Mouse (Mus musculus) embryonic facial prominence, embryonic 11.5 days (tissue): Measurements from ENCODE around the gene Jag2. TPM values are rescaled to one million over a fixed set of nuclear protein-coding genes. Genes with fewer than 3 reads are reported as not detected.

Experiments used
- ATAC-seq: fragments of 200-750 bp; cut with Nextera tagmentation; replicated peaks from 2 replicates; pipeline ENCODE4 v1.8.0; 2017; ENCODE audit warnings: low read depth; ENCODE audit not compliant: insufficient number of reproducible peaks, low FRiP score, low TSS enrichment
- DNase-seq: peaks from one replicate; pipeline ENCODE4 v3.0.0-alpha.2; 2015; ENCODE audit warnings: low spot score
- H3K27ac ChIP-seq: fragments of 300-500 bp; sonication (generic); replicated peaks from 2 replicates; pipeline ENCODE4 v1.5.1; 2014; ENCODE audit warnings: mild to moderate bottlenecking, low read depth, low read length, control low read depth
- H3K27me3 ChIP-seq: fragments of 300-500 bp; sonication (generic); 2 replicates; pipeline ENCODE4 v1.6.1; 2014; ENCODE audit warnings: mild to moderate bottlenecking, low read length, moderate library complexity, mixed read lengths; ENCODE audit not compliant: control insufficient read depth, insufficient read depth
- H3K36me3 ChIP-seq: fragments of 300-500 bp; sonication (generic); replicated peaks from 2 replicates; pipeline ENCODE4 v1.6.1; 2014; ENCODE audit warnings: low read depth, mild to moderate bottlenecking, low read length, moderate library complexity, mixed read lengths; ENCODE audit not compliant: control insufficient read depth, insufficient read depth
- H3K4me1 ChIP-seq: fragments of 300-500 bp; sonication (generic); 2 replicates; pipeline ENCODE4 v1.6.1; 2014; ENCODE audit warnings: low read length, mixed read lengths; ENCODE audit not compliant: control insufficient read depth, insufficient read depth
- H3K4me2 ChIP-seq: fragments of 300-500 bp; sonication (generic); 2 replicates; pipeline ENCODE4 v1.6.1; 2014; ENCODE audit warnings: low read depth, mild to moderate bottlenecking, control low read depth, low read length, moderate library complexity
- H3K4me3 ChIP-seq: fragments of 300-500 bp; sonication (generic); 2 replicates; pipeline ENCODE4 v1.5.1; 2014; ENCODE audit warnings: low read depth, low read length, control low read depth
- H3K9ac ChIP-seq: fragments of 300-500 bp; sonication (generic); replicated peaks from 2 replicates; pipeline ENCODE4 v1.6.1; 2014; ENCODE audit warnings: mild to moderate bottlenecking, control low read depth, low read length
- H3K9me3 ChIP-seq: fragments of 300-500 bp; sonication (generic); replicated peaks from 2 replicates; pipeline ENCODE4 v1.6.1; 2016; ENCODE audit warnings: mild to moderate bottlenecking, low read length, inconsistent platforms, mixed read lengths; ENCODE audit not compliant: control insufficient read depth
- whole genome bisulfite sequencing: fragments of 180-500 bp; shearing (Covaris S2); extraction: QIAGEN DNeasy Blood & Tissue Kit; methylation state at CpG from one replicate; pipeline ENCODE4 v1.1.7; 2014; 5-methylcytosine and 5-hydroxymethylcytosine counted together
- polyA plus RNA-seq: library from polyadenylated mRNA; unstranded; fragments of >200 nt; fragmentation: Nextera tagmentation; extraction: Ambion mirVana; gene quantifications from 2 replicates; pipeline ENCODE4 v1.2.1, GENCODE M21; 2014

Gene Jag2
- polyA plus RNA-seq, 1 experiment from 2014 or later: 3.5 TPM

DNA sequence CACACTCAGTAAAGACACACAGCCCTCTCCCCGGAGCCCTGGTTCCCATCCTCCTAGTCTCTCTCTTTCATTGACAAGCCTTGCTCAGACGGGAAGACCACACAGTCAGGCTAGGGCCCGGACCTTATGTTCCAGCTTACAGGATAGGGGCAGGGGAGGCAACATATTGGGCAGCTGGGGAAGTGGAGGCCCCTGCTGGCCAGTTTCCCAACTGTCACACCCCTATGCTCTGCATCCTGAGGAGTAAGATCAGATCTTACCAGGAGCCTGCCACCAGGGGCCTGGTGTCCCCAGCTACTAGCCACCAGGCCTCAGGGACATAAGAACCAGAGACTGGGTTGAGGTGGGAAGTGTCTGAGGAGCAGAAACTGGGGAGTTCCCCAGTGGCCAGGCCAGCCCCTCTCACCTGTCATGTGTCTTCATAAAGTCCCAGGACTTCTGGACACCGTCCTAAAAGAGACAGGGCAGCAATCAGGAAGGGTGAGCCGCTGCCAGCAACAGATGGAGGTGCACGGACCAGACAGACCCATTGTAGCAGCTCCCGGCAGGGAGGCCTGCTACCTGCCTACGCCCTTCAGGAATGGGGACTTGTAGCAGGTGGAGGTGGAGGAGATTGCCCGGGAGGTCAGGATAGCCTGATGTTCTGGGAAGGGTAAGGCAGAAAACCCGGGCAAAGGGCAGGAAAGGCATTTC, 9.4 kb upstream of the Jag2 start:
- ATAC-seq: no peak
- WGBS: 55% methylated on average over 10 of the region's 10 CpGs

DNA sequence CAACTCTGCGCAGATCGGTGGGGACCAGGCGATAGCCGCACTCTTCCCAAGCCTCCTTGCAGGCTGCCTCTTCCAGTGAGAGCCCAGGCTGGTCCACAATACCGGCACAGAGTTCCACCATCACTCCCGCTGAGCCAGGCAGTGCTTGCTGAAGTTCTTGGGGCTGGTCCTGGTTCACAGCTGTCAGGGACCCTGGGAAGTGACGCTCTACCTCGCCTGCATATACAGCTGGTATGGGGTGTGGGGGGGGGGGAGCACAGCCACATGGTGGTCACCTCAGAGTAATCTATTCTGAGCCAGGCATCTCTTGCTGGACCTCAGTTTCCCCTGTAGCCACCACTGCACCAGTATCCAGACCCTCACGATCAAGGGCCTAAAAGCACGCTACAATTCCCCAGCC, 8.8 kb upstream of the Jag2 start:
- no peak overlapping the region for H3K4me3 ChIP-seq
- DNase-seq (no peak), ATAC-seq (no peak)
- WGBS: 80% methylated on average over 10 of the region's 10 CpGs
- no peaks in the 10 kb centered on the region for H3K4me1 ChIP-seq
- no peak overlapping the region for H3K4me2 ChIP-seq
- H3K36me3 ChIP-seq: no peaks in the 10 kb centered on the region
- no peaks in the 10 kb centered on the region for H3K9me3 ChIP-seq
- H3K9ac ChIP-seq: peak overlapping the region; percentile 13; the same call in 1 of the 2 replicates
- H3K27ac ChIP-seq: no peak overlapping the region
- no peaks in the 10 kb centered on the region; the same call in 1 of the 2 replicates for H3K27me3 ChIP-seq

More for the DNA sequence above, 9.4 kb upstream of the Jag2 start:
- H3K4me2 ChIP-seq: no peak overlapping the region; the same call in 1 of the 2 replicates
- H3K9me3 ChIP-seq: no peaks in the 10 kb centered on the region
- no peak overlapping the region for H3K27ac ChIP-seq
- H3K4me3 ChIP-seq: no peak overlapping the region
- no peaks in the 10 kb centered on the region; the same call in 1 of the 2 replicates for H3K27me3 ChIP-seq
- DNase-seq: peak; percentile 68
- H3K36me3 ChIP-seq: no peaks in the 10 kb centered on the region
- H3K4me1 ChIP-seq: no peaks in the 10 kb centered on the region
- H3K9ac ChIP-seq: no peak overlapping the region

DNA sequence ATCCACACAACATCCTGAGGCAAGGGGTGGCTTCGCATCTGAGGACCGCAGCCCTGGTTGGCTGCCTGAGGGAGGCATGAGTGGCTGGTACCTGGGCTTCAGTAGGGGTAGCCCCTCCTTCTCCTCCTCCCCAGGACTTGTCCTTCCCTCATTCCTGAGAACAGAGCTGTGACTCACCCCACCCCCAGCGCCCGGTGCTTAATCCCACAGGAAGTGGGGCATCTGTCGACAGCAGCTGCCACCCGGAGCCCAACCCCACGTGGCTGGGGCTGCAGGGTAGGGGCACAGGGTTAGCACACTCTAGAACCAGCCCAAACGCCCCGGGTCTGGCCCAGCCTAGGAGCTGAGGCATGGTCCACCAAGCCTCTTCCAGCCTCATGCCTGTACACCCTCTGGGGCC, 8.3 kb upstream of the Jag2 start:
- no peak for DNase-seq
- no peak for ATAC-seq
- Histone ChIP-seq H3K4me3 (no peak overlapping the region), H3K9me3 (no peaks in the 10 kb centered on the region), H3K4me1 (no peaks in the 10 kb centered on the region), H3K36me3 (no peaks in the 10 kb centered on the region), H3K27ac (no peak overlapping the region), H3K4me2 (no peak overlapping the region), H3K27me3 (no peaks in the 10 kb centered on the region; the same call in 1 of the 2 replicates), H3K9ac (peak overlapping the region; percentile 13; the same call in 1 of the 2 replicates)
- 37% methylated on average over 9 of the region's 9 CpGs for WGBS

DNA sequence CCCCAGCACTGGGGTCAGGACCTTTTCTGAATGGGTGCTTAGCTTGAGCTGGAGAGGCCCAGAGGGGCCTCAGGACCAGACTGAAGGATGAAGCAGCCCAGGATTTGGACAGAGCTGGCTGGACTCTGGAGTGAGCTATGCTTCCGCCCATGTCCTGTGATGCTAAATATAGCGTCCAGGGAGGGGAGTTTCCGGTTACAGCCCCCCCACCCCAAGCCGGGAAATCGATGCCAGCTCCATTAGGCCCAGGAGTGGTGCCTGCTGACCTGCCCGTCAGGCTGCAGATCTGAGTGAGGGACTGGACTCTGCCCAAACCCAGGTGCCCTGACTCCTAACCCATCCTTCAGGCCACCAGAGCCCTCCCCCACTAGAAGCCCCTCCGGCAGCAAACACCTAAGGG, 3.1 kb upstream of the Jag2 start:
- Histone ChIP-seq H3K4me2 (no peak overlapping the region), H3K9ac (no peak overlapping the region; the same call in 1 of the 2 replicates), H3K4me1 (peaks cover 7% of the 10 kb centered on the region), H3K9me3 (no peaks in the 10 kb centered on the region), H3K4me3 (no peak overlapping the region), H3K27me3 (peaks cover 26% of the 10 kb centered on the region), H3K27ac (no peak overlapping the region), H3K36me3 (no peaks in the 10 kb centered on the region)
- DNase-seq (no peak), ATAC-seq (no peak)
- 42% methylated on average over 7 of the region's 7 CpGs for WGBS

DNA sequence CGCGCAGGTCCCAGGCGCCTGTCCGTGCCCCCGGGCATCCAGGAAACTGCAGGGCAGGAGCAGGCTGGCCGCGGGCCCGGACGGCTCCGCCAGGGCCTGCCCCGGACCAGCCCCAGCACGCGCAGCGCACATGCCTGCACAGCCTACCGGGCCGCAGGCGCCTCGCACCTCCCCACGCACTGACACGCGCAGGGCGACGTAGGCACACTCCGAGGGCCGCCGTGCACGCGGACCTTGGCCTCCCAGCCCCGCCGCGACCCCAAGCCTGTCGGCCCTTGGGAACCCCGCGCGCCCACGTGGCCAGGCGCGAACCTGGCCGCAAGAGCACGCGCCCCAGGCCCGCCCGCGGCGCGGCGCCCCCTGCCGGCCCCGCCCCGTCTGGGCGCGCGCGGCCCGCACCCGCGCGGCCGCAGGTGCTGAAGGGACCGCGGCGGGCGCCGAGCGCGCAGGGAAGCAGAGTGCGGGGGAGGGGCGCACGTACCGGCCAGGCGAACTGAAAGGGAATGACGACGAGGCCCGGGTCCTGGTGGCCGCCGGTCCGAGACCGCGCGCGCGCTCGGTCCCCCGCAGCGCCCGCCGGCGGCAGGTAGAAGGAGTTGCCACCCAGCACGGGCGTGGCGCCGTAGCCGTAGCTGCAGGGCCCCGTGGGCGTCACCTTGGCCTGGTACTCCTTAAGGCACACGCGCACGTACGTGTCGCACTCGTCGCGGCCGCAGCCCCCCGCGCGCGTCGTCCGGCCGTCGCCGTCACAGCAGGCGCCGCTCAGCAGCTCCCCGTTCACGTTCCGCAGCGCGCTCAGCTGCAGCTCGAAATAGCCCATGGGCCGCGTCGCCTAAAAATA, 955 bp downstream of the Jag2 start:
- Histone ChIP-seq H3K9ac (peak overlapping the region; percentile 52), H3K36me3 (no peaks in the 10 kb centered on the region), H3K4me1 (peaks cover 7% of the 10 kb centered on the region), H3K9me3 (no peaks in the 10 kb centered on the region), H3K27ac (peak overlapping the region; percentile 41; the same call in 1 of the 2 replicates), H3K4me3 (peak overlapping the region; percentile 55), H3K27me3 (peaks cover 35% of the 10 kb centered on the region), H3K4me2 (peak overlapping the region; percentile 93)
- WGBS: 1% methylated on average over 85 of the region's 124 CpGs
- DNase-seq (peak; percentile 50), ATAC-seq (no peak)

DNA sequence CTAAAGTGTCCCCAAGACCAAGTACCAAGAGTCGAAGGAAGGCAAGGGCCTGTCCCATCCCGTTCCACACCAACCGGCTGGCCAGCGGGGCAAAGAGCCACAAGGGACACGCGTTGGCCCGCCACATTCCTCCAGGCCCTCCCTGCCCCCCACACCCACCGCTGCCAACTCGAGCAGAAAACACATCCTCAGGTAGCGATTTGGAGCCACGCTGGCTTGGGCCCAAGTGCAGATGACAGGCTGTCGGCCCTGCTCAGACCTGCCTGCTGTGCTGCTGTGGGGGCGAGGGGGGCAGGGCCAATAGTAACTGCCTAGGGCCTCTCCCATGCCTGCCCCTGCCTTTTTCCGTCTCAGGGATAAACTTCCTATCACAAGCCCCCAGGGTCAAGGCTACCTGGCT, 2.3 kb downstream of the Jag2 start:
- Histone ChIP-seq H3K27me3 (peaks cover 35% of the 10 kb centered on the region), H3K4me2 (no peak overlapping the region), H3K27ac (no peak overlapping the region), H3K9me3 (no peaks in the 10 kb centered on the region), H3K9ac (no peak overlapping the region), H3K4me1 (peaks cover 7% of the 10 kb centered on the region), H3K4me3 (no peak overlapping the region), H3K36me3 (no peaks in the 10 kb centered on the region)
- DNase-seq (no peak), ATAC-seq (no peak)
- 59% methylated on average over 14 of the region's 14 CpGs for WGBS

DNA sequence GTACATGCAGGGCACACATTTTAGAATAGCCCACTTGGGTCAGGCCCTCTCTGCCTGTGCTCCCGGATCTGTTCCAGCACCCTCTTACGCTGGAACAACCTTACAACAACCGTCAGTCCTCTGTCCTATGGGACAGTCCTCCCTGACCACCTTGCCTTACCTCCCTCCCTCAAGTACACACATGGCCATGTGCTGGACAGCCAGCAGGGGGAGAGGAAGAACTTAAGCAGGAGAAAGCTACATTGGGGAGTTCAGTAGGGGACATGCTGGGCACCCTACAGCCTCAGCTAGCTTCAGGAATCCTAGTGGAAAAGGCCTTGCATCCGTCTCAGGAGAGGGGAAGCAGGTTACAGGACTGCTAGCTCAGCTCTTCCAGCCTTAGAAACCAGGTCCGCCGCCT, 3.6 kb downstream of the Jag2 start:
- no peak for DNase-seq
- Histone ChIP-seq H3K36me3 (no peaks in the 10 kb centered on the region), H3K9ac (no peak overlapping the region), H3K4me3 (no peak overlapping the region), H3K4me2 (no peak overlapping the region), H3K9me3 (no peaks in the 10 kb centered on the region), H3K27me3 (peaks cover 35% of the 10 kb centered on the region), H3K4me1 (peaks cover 7% of the 10 kb centered on the region), H3K27ac (no peak overlapping the region)
- WGBS: 84% methylated on average over 6 of the region's 6 CpGs
- no peak for ATAC-seq

DNA sequence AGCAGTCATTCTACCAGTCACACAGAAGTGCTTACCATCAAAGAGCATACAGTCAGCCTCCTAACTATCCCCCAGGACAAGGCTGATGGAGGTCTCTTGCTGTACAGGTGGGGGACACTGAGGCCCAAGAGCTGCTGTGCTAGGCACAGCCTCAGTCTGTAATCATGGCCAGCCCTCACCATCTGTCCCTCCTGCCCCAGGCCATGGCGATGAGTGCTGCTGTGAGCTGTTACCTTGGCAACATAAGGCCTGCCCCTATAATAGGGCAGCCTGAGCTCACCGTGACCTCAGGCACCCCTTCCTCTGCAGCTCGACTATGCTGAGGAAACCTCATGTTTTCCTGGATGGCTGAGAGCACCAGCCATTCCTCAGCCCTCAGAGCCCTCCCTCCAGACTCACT, 7.0 kb downstream of the Jag2 start:
- 16% methylated on average over 3 of the region's 3 CpGs for WGBS
- H3K4me1 ChIP-seq: no peaks in the 10 kb centered on the region
- no peak overlapping the region for H3K4me2 ChIP-seq
- no peaks in the 10 kb centered on the region for H3K36me3 ChIP-seq
- no peaks in the 10 kb centered on the region for H3K9me3 ChIP-seq
- DNase-seq (peak; percentile 29), ATAC-seq (0 out of 2 replicates have a peak, but pooled peaks have one; percentile 41)
- no peak overlapping the region for H3K27ac ChIP-seq
- peaks cover 8% of the 10 kb centered on the region for H3K27me3 ChIP-seq
- no peak overlapping the region for H3K4me3 ChIP-seq
- H3K9ac ChIP-seq: no peak overlapping the region
